Mouse (Mus musculus): ENCODE measurements around the gene Fgf22.

DNA sequence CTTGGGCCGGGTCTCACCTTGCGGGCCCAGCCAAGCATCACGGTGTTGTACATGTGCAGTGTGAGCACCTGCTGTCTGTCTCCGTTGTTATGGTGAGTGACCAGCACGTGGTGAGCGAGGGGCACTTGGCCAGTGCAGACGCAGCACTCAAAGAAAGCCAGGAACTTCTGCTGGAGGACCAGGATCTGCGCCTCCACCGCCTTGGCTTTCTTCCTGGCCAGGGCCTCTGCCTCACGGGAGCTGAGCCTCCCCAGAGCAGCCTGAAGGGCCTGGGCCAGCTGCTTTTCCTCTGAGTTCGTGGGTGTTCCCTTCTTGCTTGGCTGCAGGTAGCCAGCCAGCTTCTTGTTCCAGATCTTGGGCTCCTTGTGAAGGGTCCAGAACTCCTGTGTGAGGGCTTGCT lies 11.7 kb upstream of the Fgf22 start:
- TF ChIP-seq CEBPB (IDR thresholded peaks at IDR 0.05; ENCODE audit: low read depth) (no peak), CTCF (IDR thresholded peaks at IDR 0.05; ENCODE audit: control insufficient read depth, insufficient read depth, insufficient read length) (no peak), USF1 (IDR thresholded peaks at IDR 0.05; ENCODE audit: low read depth) (no peak), MYOD1 (IDR thresholded peaks at IDR 0.05; ENCODE audit: control insufficient read depth, insufficient read length, low read depth) (no peak), MAX (IDR thresholded peaks at IDR 0.05) (no peak), MYOG (IDR thresholded peaks at IDR 0.05; ENCODE audit: control insufficient read depth, extremely low read depth, insufficient read length) (no peak)
